Mouse (Mus musculus): ENCODE results near the gene Eef1akmt4. TPM values are rescaled to one million over a fixed set of nuclear protein-coding genes. Genes with fewer than 3 reads are reported as not detected.
"Not testable (repeated sequence)": the region's sequence is repeated elsewhere in the genome, so short reads cannot be mapped to it uniquely, and the experiment has no call there.

Gene Eef1akmt4
- total and polyA plus RNA-seq, 3 experiments, result 37.1 to 52.2 TPM; not detected in 1

GRCm38 (mm10) chr16:20657661-20658060 is 46.3 kb downstream of the Eef1akmt4 start:
- no peak for DNase-seq (ENCODE audit: low read depth, low spot score)
- no peak overlapping the region for H3K4me3 ChIP-seq (ENCODE audit: control insufficient read depth in 1 of 2, insufficient read depth in 1 of 2, low read depth in 2 of 2, low read length in 2 of 2)
- no peak overlapping the region for H3K9ac ChIP-seq (ENCODE audit: control insufficient read depth, low read depth, low read length, poor library complexity, severe bottlenecking)
- peaks cover 0 to 5% of the 10 kb centered on the region in 2 experiments for H3K4me1 ChIP-seq (ENCODE audit: control insufficient read depth in 1 of 2, insufficient read depth in 2 of 2, low read length in 2 of 2)
- no peaks in the 10 kb centered on the region for H3K27me3 ChIP-seq (ENCODE audit: control insufficient read depth in 1 of 2, insufficient read depth in 2 of 2, low read length in 2 of 2)
- no peaks in the 10 kb centered on the region for H3K9me3 ChIP-seq (replicated peaks; ENCODE audit: insufficient read depth, low read length)
- TF ChIP-seq RCOR1 (IDR thresholded peaks at IDR 0.05; ENCODE audit: low read depth, low read length), result no peak
- TF ChIP-seq TBP (IDR thresholded peaks at IDR 0.05; ENCODE audit: low read depth, low read length), result no peak
- TF ChIP-seq ETS1 (IDR thresholded peaks at IDR 0.05; ENCODE audit: low read depth, low read length), result no peak
- no peak for TF ChIP-seq RAD21 (IDR thresholded peaks at IDR 0.05; ENCODE audit: low read depth, low read length)
- no peak overlapping the region for H3K27ac ChIP-seq (ENCODE audit: control insufficient read depth, low read depth, low read length)
- peaks cover 9 to 14% of the 10 kb centered on the region in 2 experiments for H3K36me3 ChIP-seq (ENCODE audit: control insufficient read depth in 1 of 2, insufficient read depth in 2 of 2, low read length in 2 of 2)
- peaks cover 11% of the 10 kb centered on the region for H3K79me2 ChIP-seq (ENCODE audit: control insufficient read depth, insufficient read depth, low read length, poor library complexity)

- not testable (repeated sequence) for DNase-seq (ENCODE audit: low read depth, low spot score); H3K36me3 ChIP-seq (ENCODE audit: control insufficient read depth in 1 of 2, insufficient read depth in 2 of 2, low read length in 2 of 2); H3K9ac ChIP-seq (ENCODE audit: control insufficient read depth, low read depth, low read length, poor library complexity, severe bottlenecking); H3K4me1 ChIP-seq (ENCODE audit: control insufficient read depth in 1 of 2, insufficient read depth in 2 of 2, low read length in 2 of 2); H3K4me3 ChIP-seq (ENCODE audit: control insufficient read depth in 1 of 2, insufficient read depth in 1 of 2, low read depth in 2 of 2, low read length in 2 of 2); H3K27me3 ChIP-seq (ENCODE audit: control insufficient read depth in 1 of 2, insufficient read depth in 2 of 2, low read length in 2 of 2); H3K79me2 ChIP-seq (ENCODE audit: control insufficient read depth, insufficient read depth, low read length, poor library complexity); H3K9me3 ChIP-seq (replicated peaks; ENCODE audit: insufficient read depth, low read length); H3K27ac ChIP-seq (ENCODE audit: control insufficient read depth, low read depth, low read length)
Observed at GRCm38 (mm10) chr16:20668013-20668412, 56.6 kb downstream of the Eef1akmt4 start, which contains the start of gene Eif4g1. TSS of gene Eif4g1 (plus strand) at chr16:20668313.

Other genes starting within 250 kb of the Eef1akmt4 start
- 16.4 and 17.6 TPM in 2 replicates for gene Abcc5, start 185.2 kb upstream of the Eef1akmt4 start, total RNA-seq (2012; rRNA removed)
- 10 to 100 TPM in 1 of 2 experiments, not detected in 1; 31.7 TPM for gene Abcc5, start 185.2 kb upstream of the Eef1akmt4 start, polyA plus RNA-seq (2012; ENCODE audit: insufficient read depth in 1 of 2, insufficient read length in 2 of 2, low read depth in 1 of 2, low replicate concordance in 2 of 2, missing spikeins in 1 of 2)
- gene Eif2b5, start 112.8 kb upstream of the Eef1akmt4 start, total RNA-seq (2012; rRNA removed), result 131 and 137 TPM in 2 replicates
- gene Eif2b5, start 112.8 kb upstream of the Eef1akmt4 start, polyA plus RNA-seq (2012; ENCODE audit: insufficient read depth in 1 of 2, insufficient read length in 2 of 2, low read depth in 1 of 2, low replicate concordance in 2 of 2, missing spikeins in 1 of 2), result 100 to 1,000 TPM in 1 of 2 experiments, 10 to 100 TPM in 1; 91.1 to 115 TPM
- 4.0 and 4.1 TPM in 2 replicates for gene Dvl3, start 94.6 kb upstream of the Eef1akmt4 start, total RNA-seq (2012; rRNA removed)
- gene Dvl3, start 94.6 kb upstream of the Eef1akmt4 start, polyA plus RNA-seq (2012; ENCODE audit: insufficient read depth in 1 of 2, insufficient read length in 2 of 2, low read depth in 1 of 2, low replicate concordance in 2 of 2, missing spikeins in 1 of 2), result 10 to 100 TPM in 1 of 2 experiments, not detected in 1; 20.5 TPM
- 185 and 199 TPM in 2 replicates for gene Ap2m1, start 76.1 kb upstream of the Eef1akmt4 start, total RNA-seq (2012; rRNA removed)
- 1,000 to 10,000 TPM in 1 of 2 experiments, 100 to 1,000 TPM in 1; 312 to 1,810 TPM for gene Ap2m1, start 76.1 kb upstream of the Eef1akmt4 start, polyA plus RNA-seq (2012; ENCODE audit: insufficient read depth in 1 of 2, insufficient read length in 2 of 2, low read depth in 1 of 2, low replicate concordance in 2 of 2, missing spikeins in 1 of 2)
- gene Abcf3, start 63.0 kb upstream of the Eef1akmt4 start, total RNA-seq (2012; rRNA removed), result 42.0 and 46.5 TPM in 2 replicates
- 10 to 100 TPM in 1 of 2 experiments, not detected in 1; 79.6 TPM for gene Abcf3, start 63.0 kb upstream of the Eef1akmt4 start, polyA plus RNA-seq (2012; ENCODE audit: insufficient read depth in 1 of 2, insufficient read length in 2 of 2, low read depth in 1 of 2, low replicate concordance in 2 of 2, missing spikeins in 1 of 2)
- gene Vwa5b2, start 22.1 kb upstream of the Eef1akmt4 start, total RNA-seq (2012; rRNA removed), result 0.07 and 0.15 TPM in 2 replicates
- under 1 TPM in 1 of 2 experiments, not detected in 1; 0.33 TPM for gene Vwa5b2, start 22.1 kb upstream of the Eef1akmt4 start, polyA plus RNA-seq (2012; ENCODE audit: insufficient read depth in 1 of 2, insufficient read length in 2 of 2, low read depth in 1 of 2, low replicate concordance in 2 of 2, missing spikeins in 1 of 2)
- gene Gm49333, start within 50 bp of the Eef1akmt4 start, total RNA-seq (2012; rRNA removed), result not detected in 2 replicates
- gene Gm49333, start within 50 bp of the Eef1akmt4 start, polyA plus RNA-seq (2012; ENCODE audit: insufficient read depth in 1 of 2, insufficient read length in 2 of 2, low read depth in 1 of 2, low replicate concordance in 2 of 2, missing spikeins in 1 of 2), result not detected
- gene Alg3, start 142 bp downstream of the Eef1akmt4 start, total RNA-seq (2012; rRNA removed), result 22.2 and 25.6 TPM in 2 replicates
- 100 to 1,000 TPM in 1 of 2 experiments, 10 to 100 TPM in 1; 67.6 to 218 TPM for gene Alg3, start 142 bp downstream of the Eef1akmt4 start, polyA plus RNA-seq (2012; ENCODE audit: insufficient read depth in 1 of 2, insufficient read length in 2 of 2, low read depth in 1 of 2, low replicate concordance in 2 of 2, missing spikeins in 1 of 2)
- 0.23 and 0.65 TPM in 2 replicates for gene Camk2n2, start 9.7 kb downstream of the Eef1akmt4 start, total RNA-seq (2012; rRNA removed)
- gene Camk2n2, start 9.7 kb downstream of the Eef1akmt4 start, polyA plus RNA-seq (2012; ENCODE audit: insufficient read depth in 1 of 2, insufficient read length in 2 of 2, low read depth in 1 of 2, low replicate concordance in 2 of 2, missing spikeins in 1 of 2), result 1 to 10 TPM in 1 of 2 experiments, not detected in 1; 4.3 TPM
- 4.9 and 5.0 TPM in 2 replicates for gene Ece2, start 18.2 kb downstream of the Eef1akmt4 start, total RNA-seq (2012; rRNA removed)
- 1 to 10 TPM in 1 of 2 experiments, not detected in 1; 7.4 TPM for gene Ece2, start 18.2 kb downstream of the Eef1akmt4 start, polyA plus RNA-seq (2012; ENCODE audit: insufficient read depth in 1 of 2, insufficient read length in 2 of 2, low read depth in 1 of 2, low replicate concordance in 2 of 2, missing spikeins in 1 of 2)
- gene Psmd2, start 40.1 kb downstream of the Eef1akmt4 start, total RNA-seq (2012; rRNA removed), result 262 and 323 TPM in 2 replicates
- gene Psmd2, start 40.1 kb downstream of the Eef1akmt4 start, polyA plus RNA-seq (2012; ENCODE audit: insufficient read depth in 1 of 2, insufficient read length in 2 of 2, low read depth in 1 of 2, low replicate concordance in 2 of 2, missing spikeins in 1 of 2), result 100 to 1,000 TPM in 1 of 2 experiments, 10 to 100 TPM in 1; 81.9 to 432 TPM
- 409 and 425 TPM in 2 replicates for gene Eif4g1, start 56.7 kb downstream of the Eef1akmt4 start, total RNA-seq (2012; rRNA removed)
- 100 to 1,000 TPM; 327 to 436 TPM for gene Eif4g1, start 56.7 kb downstream of the Eef1akmt4 start, polyA plus RNA-seq (2012; ENCODE audit: insufficient read depth in 1 of 2, insufficient read length in 2 of 2, low read depth in 1 of 2, low replicate concordance in 2 of 2, missing spikeins in 1 of 2)
- not detected in 2 replicates for gene Fam131a, start 81.6 kb downstream of the Eef1akmt4 start, total RNA-seq (2012; rRNA removed)
- gene Fam131a, start 81.6 kb downstream of the Eef1akmt4 start, polyA plus RNA-seq (2012; ENCODE audit: insufficient read depth in 1 of 2, insufficient read length in 2 of 2, low read depth in 1 of 2, low replicate concordance in 2 of 2, missing spikeins in 1 of 2), result not detected
- gene Polr2h, start 106.1 kb downstream of the Eef1akmt4 start, total RNA-seq (2012; rRNA removed), result 174 and 180 TPM in 2 replicates
- 10 to 100 TPM in 1 of 2 experiments, not detected in 1; 95.4 TPM for gene Polr2h, start 106.1 kb downstream of the Eef1akmt4 start, polyA plus RNA-seq (2012; ENCODE audit: insufficient read depth in 1 of 2, insufficient read length in 2 of 2, low read depth in 1 of 2, low replicate concordance in 2 of 2, missing spikeins in 1 of 2)
- 3.6 and 5.4 TPM in 2 replicates for gene Clcn2, start 106.2 kb downstream of the Eef1akmt4 start, total RNA-seq (2012; rRNA removed)
- gene Clcn2, start 106.2 kb downstream of the Eef1akmt4 start, polyA plus RNA-seq (2012; ENCODE audit: insufficient read depth in 1 of 2, insufficient read length in 2 of 2, low read depth in 1 of 2, low replicate concordance in 2 of 2, missing spikeins in 1 of 2), result 1 to 10 TPM in 1 of 2 experiments, not detected in 1; 9.4 TPM
- not detected in 2 replicates for gene Chrd, start 121.5 kb downstream of the Eef1akmt4 start, total RNA-seq (2012; rRNA removed)
- not detected for gene Chrd, start 121.5 kb downstream of the Eef1akmt4 start, polyA plus RNA-seq (2012; ENCODE audit: insufficient read depth in 1 of 2, insufficient read length in 2 of 2, low read depth in 1 of 2, low replicate concordance in 2 of 2, missing spikeins in 1 of 2)
- not detected in 2 replicates for gene Thpo, start 122.9 kb downstream of the Eef1akmt4 start, total RNA-seq (2012; rRNA removed)
- not detected for gene Thpo, start 122.9 kb downstream of the Eef1akmt4 start, polyA plus RNA-seq (2012; ENCODE audit: insufficient read depth in 1 of 2, insufficient read length in 2 of 2, low read depth in 1 of 2, low replicate concordance in 2 of 2, missing spikeins in 1 of 2)

All from MEL (cell line).